Mouse (Mus musculus): ENCODE data around the gene Prkg2.

Gene Prkg2

GRCm38 (mm10) chr5:98900926-98901325 is 136.2 kb downstream of the Prkg2 start:
- DNase-seq (ENCODE audit: inconsistent ontology term) = no peak

- no peak for DNase-seq (ENCODE audit: inconsistent ontology term)
Measured at GRCm38 (mm10) chr5:98897946-98898345, 139.2 kb downstream of the Prkg2 start.

GRCm38 (mm10) chr5:98894281-98894680 is 142.9 kb downstream of the Prkg2 start:
- no peak for DNase-seq (ENCODE audit: inconsistent ontology term)

- peak; percentile 12 for DNase-seq (ENCODE audit: inconsistent ontology term)
Measured at GRCm38 (mm10) chr5:98890544-98891050, 146.6 kb downstream of the Prkg2 start.

- DNase-seq (ENCODE audit: inconsistent ontology term) = no peak
Measured at GRCm38 (mm10) chr5:98882096-98882495, 155.1 kb downstream of the Prkg2 start.

Measured in Muller cell, postnatal 12 days (primary cell).